Mouse (Mus musculus) stomach, postnatal 0 days (tissue): ENCODE measurements around the gene Abca2. TPM values are rescaled to one million over a fixed set of nuclear protein-coding genes. Genes with fewer than 3 reads are reported as not detected.

ENCODE experiments used
- ATAC-seq: fragments of 200-750 bp; cut with Nextera tagmentation; 2 replicates; pipeline ENCODE4 v1.8.0; 2017; ENCODE audit not compliant: low FRiP score, low TSS enrichment
- DNase-seq: peaks from one replicate; pipeline ENCODE4 v3.0.0-alpha.2; 2016; ENCODE audit warnings: low spot score
- H3K27ac ChIP-seq: fragments of 300-500 bp; sonication (generic); replicated peaks from 2 replicates; pipeline ENCODE4 v1.5.1; 2014; ENCODE audit warnings: mild to moderate bottlenecking, control low read depth
- H3K27me3 ChIP-seq: fragments of 300-500 bp; sonication (generic); 2 replicates; pipeline ENCODE4 v1.6.1; 2014; ENCODE audit warnings: low read length; ENCODE audit not compliant: control insufficient read depth, insufficient read depth
- H3K36me3 ChIP-seq: fragments of 300-500 bp; sonication (generic); 2 replicates; pipeline ENCODE4 v1.6.1; 2014; ENCODE audit warnings: low read length, mixed read lengths; ENCODE audit not compliant: control insufficient read depth, insufficient read depth
- H3K4me1 ChIP-seq: fragments of 300-500 bp; sonication (generic); replicated peaks from 2 replicates; pipeline ENCODE4 v1.6.1; 2014; ENCODE audit warnings: antibody characterized with exemption; ENCODE audit not compliant: control insufficient read depth, insufficient read depth
- H3K4me2 ChIP-seq: fragments of 300-500 bp; sonication (generic); replicated peaks from 2 replicates; pipeline ENCODE4 v1.6.1; 2014; ENCODE audit warnings: low read depth, mild to moderate bottlenecking, control low read depth, moderate library complexity
- H3K4me3 ChIP-seq: fragments of 300-500 bp; sonication (generic); 2 replicates; pipeline ENCODE4 v1.5.1; 2014; ENCODE audit warnings: low read depth, low read length, control low read depth
- H3K9ac ChIP-seq: fragments of 300-500 bp; sonication (generic); 2 replicates; pipeline ENCODE4 v1.6.1; 2014; ENCODE audit warnings: mild to moderate bottlenecking, low read length, control low read depth, mixed read lengths
- H3K9me3 ChIP-seq: fragments of 300-500 bp; sonication (generic); 2 replicates; pipeline ENCODE4 v1.6.1; 2016; ENCODE audit warnings: low read length; ENCODE audit not compliant: control insufficient read depth
- CTCF ChIP-seq: IDR thresholded peaks from 2 replicates; pipeline ENCODE4 v1.5.1; 2016; ENCODE audit warnings: antibody characterized with exemption, low read depth, mild to moderate bottlenecking, moderate library complexity
- EP300 ChIP-seq: optimal IDR thresholded peaks from 2 replicates; pipeline ENCODE3; 2016; ENCODE audit warnings: antibody characterized with exemption
- WGBS: fragments of 180-500 bp; shearing (Covaris S2); extraction: QIAGEN DNeasy Blood & Tissue Kit; methylation state at CpG from one replicate; pipeline ENCODE4 v1.1.7; 2014; 5-methylcytosine and 5-hydroxymethylcytosine counted together
- polyA plus RNA-seq: library from polyadenylated mRNA; unstranded; fragments of >200 nt; fragmentation: Nextera tagmentation; extraction: Ambion mirVana; gene quantifications from 2 replicates; pipeline ENCODE4 v1.2.1, GENCODE M21; 2015

The Abca2 gene
- polyA plus RNA-seq, 1 experiment from 2014 or later = 1.7 TPM

DNA sequence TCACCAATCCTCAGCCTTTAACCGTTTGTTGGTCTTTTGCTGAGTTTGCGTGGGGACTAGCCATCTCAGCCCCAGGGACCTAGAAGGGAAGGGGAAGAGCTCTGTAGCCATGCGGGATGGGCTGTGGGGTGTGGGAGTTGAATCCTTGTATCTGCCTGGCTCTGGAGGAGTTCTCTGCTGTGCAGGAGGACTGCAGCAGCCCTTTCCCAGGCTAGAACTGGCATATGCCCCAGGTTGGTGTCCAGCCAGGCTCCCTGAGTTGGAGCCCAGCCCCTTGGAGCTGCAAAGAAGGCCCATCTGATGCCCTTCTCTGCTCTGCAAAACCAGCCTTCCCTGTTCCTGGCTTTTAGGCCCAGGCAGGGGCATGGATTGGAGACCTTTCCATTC is 31.9 kb upstream of the Abca2 start:
- H3K9ac ChIP-seq = peak overlapping the region; percentile 70; the same call in 1 of the 2 replicates

DNA sequence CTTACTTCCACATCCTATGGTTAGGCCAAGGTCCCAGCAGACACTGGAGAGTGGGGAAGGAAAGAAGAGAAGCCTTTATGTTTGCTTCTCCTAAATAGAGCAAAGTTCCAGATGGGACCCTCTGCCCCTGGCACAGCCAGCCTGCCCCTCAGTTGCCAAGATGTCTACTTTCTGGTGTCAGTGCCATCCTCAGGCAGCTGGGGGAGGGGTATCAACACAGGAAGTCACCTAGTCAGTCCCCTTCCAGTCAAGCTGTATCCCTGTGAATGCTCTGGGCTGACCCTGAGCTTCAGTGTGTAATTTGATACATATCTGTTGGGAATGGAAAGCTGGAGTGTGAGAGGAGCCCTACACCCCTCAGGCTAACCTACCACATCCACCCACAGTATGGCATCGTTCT is 31.5 kb upstream of the Abca2 start:
- TF ChIP-seq EP300 = no peak
- no peak for TF ChIP-seq CTCF
- no peak overlapping the region for H3K27ac ChIP-seq
- no peak for DNase-seq
- peaks cover 10% of the 10 kb centered on the region for H3K4me1 ChIP-seq
- 53% methylated on average over 1 of the region's 1 CpGs for WGBS
- H3K4me3 ChIP-seq = no peak overlapping the region
- no peak overlapping the region for H3K9ac ChIP-seq
- H3K4me2 ChIP-seq = peak overlapping the region; percentile 89; the same call in 1 of the 2 replicates
- H3K36me3 ChIP-seq = no peaks in the 10 kb centered on the region
- no peaks in the 10 kb centered on the region for H3K27me3 ChIP-seq
- ATAC-seq = no peak
- no peaks in the 10 kb centered on the region for H3K9me3 ChIP-seq

More for the DNA sequence above, 31.9 kb upstream of the Abca2 start:
- H3K27ac ChIP-seq = no peak overlapping the region
- TF ChIP-seq EP300 = no peak
- TF ChIP-seq CTCF = no peak
- H3K27me3 ChIP-seq = no peaks in the 10 kb centered on the region
- WGBS = 46% methylated on average over 3 of the region's 3 CpGs
- peak overlapping the region; percentile 52 for H3K4me3 ChIP-seq
- ATAC-seq (no peak), DNase-seq (no peak)
- no peaks in the 10 kb centered on the region for H3K9me3 ChIP-seq
- peaks cover 10% of the 10 kb centered on the region for H3K4me1 ChIP-seq
- H3K36me3 ChIP-seq = no peaks in the 10 kb centered on the region
- peak overlapping the region; percentile 89 for H3K4me2 ChIP-seq

DNA sequence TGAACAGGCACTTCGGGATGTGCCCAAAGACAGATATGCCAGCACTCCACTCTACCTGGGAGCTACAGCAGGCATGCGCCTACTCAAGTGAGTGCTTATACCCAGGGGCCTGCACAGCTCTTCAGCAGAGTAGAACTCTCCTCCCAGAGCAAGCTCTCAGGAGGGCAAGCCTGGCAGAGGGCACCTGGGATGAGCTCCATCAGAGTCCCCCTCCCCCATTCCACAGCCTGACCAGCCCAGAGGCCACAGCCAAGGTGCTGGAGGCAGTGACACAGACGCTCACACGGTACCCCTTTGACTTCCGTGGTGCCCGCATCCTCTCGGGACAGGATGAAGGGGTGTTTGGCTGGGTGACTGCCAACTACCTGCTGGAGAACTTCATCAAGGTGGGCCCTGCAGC is 30.4 kb upstream of the Abca2 start:
- no peaks in the 10 kb centered on the region for H3K9me3 ChIP-seq
- ATAC-seq = no peak
- TF ChIP-seq EP300 = no peak
- TF ChIP-seq CTCF = no peak
- H3K36me3 ChIP-seq = no peaks in the 10 kb centered on the region
- 92% methylated on average over 7 of the region's 7 CpGs for WGBS
- DNase-seq = no peak
- H3K4me1 ChIP-seq = peaks cover 10% of the 10 kb centered on the region
- H3K4me3 ChIP-seq = no peak overlapping the region
- no peaks in the 10 kb centered on the region for H3K27me3 ChIP-seq
- no peak overlapping the region for H3K4me2 ChIP-seq
- no peak overlapping the region for H3K9ac ChIP-seq
- no peak overlapping the region for H3K27ac ChIP-seq

DNA sequence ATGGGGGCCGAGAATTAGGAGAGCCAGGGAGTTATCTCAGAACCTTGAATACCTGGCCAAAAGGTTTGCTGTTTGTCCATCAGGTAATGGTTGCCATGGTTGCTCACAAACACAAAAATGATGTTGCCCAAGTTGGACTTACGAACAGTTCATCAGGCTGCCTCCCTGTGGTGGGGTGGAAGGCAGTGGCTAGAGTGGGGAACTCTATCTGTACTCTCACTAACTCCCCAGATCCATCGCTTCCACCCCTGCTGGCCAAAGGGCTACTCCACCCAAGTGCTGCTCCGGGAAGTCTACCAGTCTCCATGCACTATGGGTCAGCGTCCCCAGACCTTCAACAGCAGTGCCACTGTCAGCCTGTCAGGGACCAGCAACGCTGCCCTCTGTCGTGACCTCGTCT is 29.5 kb upstream of the Abca2 start, which contains the start of gene Npdc1:
Gene Npdc1 (plus strand): TSS at position 301 of the 400 bp plus-strand sequence.
- H3K27ac ChIP-seq = no peak within 1 kb of the TSS
- no peak within 1 kb of the TSS for H3K9ac ChIP-seq
- H3K4me2 ChIP-seq = no peak within 1 kb of the TSS
- TF ChIP-seq CTCF = no peak
- no peak for TF ChIP-seq EP300
- no peaks in the 10 kb centered on the region for H3K36me3 ChIP-seq
- ATAC-seq = no peak
- H3K27me3 ChIP-seq = no peaks in the 10 kb centered on the region
- H3K4me1 ChIP-seq = peaks cover 10% of the 10 kb centered on the region
- DNase-seq = no peak
- H3K4me3 ChIP-seq = no peak within 1 kb of the TSS
- WGBS = 72% methylated on average over 8 of the region's 8 CpGs
- H3K9me3 ChIP-seq = no peaks in the 10 kb centered on the region

DNA sequence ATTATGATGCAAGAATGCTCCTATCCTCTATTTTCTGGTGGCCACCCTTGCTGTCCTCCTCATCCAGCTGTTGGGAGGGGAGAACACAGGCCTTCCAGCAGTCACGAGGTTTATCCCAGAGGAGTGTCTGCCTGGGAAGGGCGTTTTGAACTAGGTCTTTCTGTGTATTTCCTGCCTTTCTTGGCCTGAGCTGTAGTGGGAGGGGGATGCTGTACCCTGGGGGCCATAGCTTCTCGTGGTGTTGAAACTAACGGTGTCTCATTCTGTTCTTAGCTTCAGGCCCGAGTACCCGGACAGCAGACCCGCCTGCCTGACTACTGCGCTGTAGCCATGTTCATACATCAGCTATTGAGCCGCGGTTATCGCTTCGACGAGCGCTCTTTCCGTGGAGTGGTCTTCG is 28.2 kb upstream of the Abca2 start:
- ATAC-seq = no peak
- WGBS = 22% methylated on average over 16 of the region's 16 CpGs
- Histone ChIP-seq H3K27me3 (no peaks in the 10 kb centered on the region), H3K4me3 (no peak overlapping the region), H3K4me2 (peak overlapping the region; percentile 42), H3K9me3 (no peaks in the 10 kb centered on the region), H3K4me1 (peaks cover 2% of the 10 kb centered on the region), H3K27ac (no peak overlapping the region), H3K36me3 (no peaks in the 10 kb centered on the region), H3K9ac (no peak overlapping the region)
- DNase-seq = no peak
- no peak for TF ChIP-seq CTCF
- no peak for TF ChIP-seq EP300

DNA sequence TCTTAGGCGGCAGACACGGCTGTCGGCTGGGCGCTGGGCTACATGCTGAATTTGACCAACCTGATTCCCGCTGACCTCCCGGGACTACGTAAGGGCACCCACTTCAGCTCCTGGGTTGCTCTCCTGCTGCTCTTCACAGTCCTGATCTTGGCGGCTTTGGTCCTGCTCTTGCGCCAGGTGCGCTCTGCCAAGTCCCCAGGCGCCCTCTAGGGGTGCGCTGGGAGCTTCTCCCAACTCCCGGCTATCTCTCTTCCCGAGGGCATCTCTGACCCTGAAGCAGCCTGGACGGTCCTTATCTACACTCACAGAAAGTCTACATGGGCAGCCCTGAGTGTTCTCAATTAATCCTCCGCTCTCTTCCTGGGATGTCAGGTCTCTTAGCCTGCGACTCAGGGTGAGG is 27.7 kb upstream of the Abca2 start:
- Histone ChIP-seq H3K9me3 (no peaks in the 10 kb centered on the region), H3K4me1 (peaks cover 2% of the 10 kb centered on the region), H3K36me3 (no peaks in the 10 kb centered on the region), H3K27ac (no peak overlapping the region), H3K9ac (no peak overlapping the region), H3K4me3 (no peak overlapping the region), H3K27me3 (no peaks in the 10 kb centered on the region), H3K4me2 (peak overlapping the region; percentile 42)
- peak; percentile 79 for TF ChIP-seq CTCF
- TF ChIP-seq EP300 = no peak
- 5% methylated on average over 17 of the region's 17 CpGs for WGBS
- 0 out of 2 replicates have a peak, but pooled peaks have one; percentile 22 for ATAC-seq
- peak; percentile 71 for DNase-seq
